Comparison of ENCODE assay signal across 9 mouse cellular contexts in the genomic region with DNA sequence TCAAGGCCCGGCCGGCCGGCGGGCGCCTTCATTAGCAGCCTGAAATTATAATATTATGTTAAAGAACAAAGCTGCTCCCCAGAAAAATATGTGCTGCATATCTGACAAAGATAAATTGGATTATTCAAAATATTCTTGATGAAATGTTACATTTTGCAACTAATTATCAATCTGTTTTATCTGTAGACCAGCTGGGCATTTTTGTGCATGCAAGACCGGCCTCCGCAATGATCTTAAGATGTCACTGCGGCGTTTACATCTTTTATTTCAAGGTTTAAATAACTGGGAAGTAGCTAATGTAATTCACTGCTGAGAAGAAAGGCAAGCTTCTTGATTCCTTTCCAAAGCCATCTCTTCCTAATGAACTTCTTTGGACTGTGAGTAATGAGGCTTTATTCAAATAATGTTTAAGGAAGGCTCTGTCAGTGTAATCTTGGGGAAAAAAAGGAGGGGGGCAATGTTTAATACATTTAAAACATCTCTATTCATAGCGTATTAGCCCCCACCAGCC.
DNase-seq lines count a peak whose midpoint lies in the region; ATAC-seq and TF ChIP-seq lines count a peak whose summit lies in the region.
"Had no signal": no experiment of that assay in that cellular context is flagged by ENCODE, and none has a peak within 500 bp of the region (broad histone marks: within the 10 kb centered on the region; RNA-seq: fewer than 3 reads in every experiment).

No protein-coding gene starts in this region.

- TF ChIP-seq CTCF in cerebellum, adult 2 months (IDR thresholded peaks at IDR 0.05; ENCODE audit: borderline replicate concordance, insufficient read depth, low read depth, low read length), result no peak

- H3K4me3 ChIP-seq in kidney, embryonic 16.5 days (ENCODE audit: low read length), result peak overlapping the region; percentile 33
- peak overlapping the region; percentile 37 for H3K4me3 ChIP-seq in embryonic facial prominence, embryonic 13.5 days
- H3K4me3 ChIP-seq in hindbrain, embryonic 16.5 days (ENCODE audit: low read length), result peak overlapping the region; percentile 41
- H3K4me3 ChIP-seq in midbrain, embryonic 16.5 days (ENCODE audit: low read depth, low read length), result peak overlapping the region; percentile 35
- H3K4me3 ChIP-seq in cerebellum, adult 2 months (replicated peaks; ENCODE audit: insufficient read depth, low read depth, low read length), result no peak overlapping the region
- H3K4me3 ChIP-seq: megakaryocyte, embryonic 14.5 days had no signal

- H3K27ac ChIP-seq in kidney, embryonic 16.5 days (ENCODE audit: low read length), result no peak overlapping the region
- no peak overlapping the region for H3K27ac ChIP-seq in embryonic facial prominence, embryonic 13.5 days
- H3K27ac ChIP-seq in hindbrain, embryonic 16.5 days (ENCODE audit: low read depth, low read length), result no peak overlapping the region
- H3K27ac ChIP-seq in midbrain, embryonic 16.5 days (ENCODE audit: low read length), result 0 out of 2 replicates have a peak overlapping the region, but pooled peaks have one; percentile 59
- H3K27ac ChIP-seq in cerebellum, adult 2 months (ENCODE audit: insufficient read depth, low read length), result no peak overlapping the region

- H3K9me3 ChIP-seq in kidney, embryonic 16.5 days (ENCODE audit: low read length), result no peaks in the 10 kb centered on the region
- no peaks in the 10 kb centered on the region for H3K9me3 ChIP-seq in embryonic facial prominence, embryonic 13.5 days
- no peaks in the 10 kb centered on the region for H3K9me3 ChIP-seq in hindbrain, embryonic 16.5 days (ENCODE audit: control insufficient read depth, low read length)
- H3K9me3 ChIP-seq in midbrain, embryonic 16.5 days (replicated peaks; ENCODE audit: control insufficient read depth, low read length, poor library complexity, severe bottlenecking), result no peaks in the 10 kb centered on the region
- H3K9me3 ChIP-seq: megakaryocyte, embryonic 14.5 days had no signal

- no peak for DNase-seq in kidney, adult 18-20 months
- DNase-seq in right cerebral cortex, postnatal 10 days (ENCODE audit: low spot score in 2 of 2), result no peak
- DNase-seq in cerebellum, adult 2 months, result no peak
- DNase-seq in spleen, postnatal 36 days (ENCODE audit: low spot score in 2 of 2), result no peak

- H3K4me1 ChIP-seq in kidney, embryonic 16.5 days (ENCODE audit: insufficient read depth, low read length), result peaks cover 15% of the 10 kb centered on the region
- peaks cover 17% of the 10 kb centered on the region for H3K4me1 ChIP-seq in embryonic facial prominence, embryonic 13.5 days
- H3K4me1 ChIP-seq in hindbrain, embryonic 16.5 days (ENCODE audit: control insufficient read depth, insufficient read depth, low read depth, low read length), result peaks cover 10% of the 10 kb centered on the region
- peaks cover 11% of the 10 kb centered on the region for H3K4me1 ChIP-seq in midbrain, embryonic 16.5 days (ENCODE audit: control insufficient read depth, insufficient read depth, low read length)
- H3K4me1 ChIP-seq in cerebellum, adult 2 months (ENCODE audit: control insufficient read depth, insufficient read depth, low read length), result no peaks in the 10 kb centered on the region

- no peaks in the 10 kb centered on the region for H3K36me3 ChIP-seq in kidney, embryonic 16.5 days (ENCODE audit: insufficient read depth, low read length)
- H3K36me3 ChIP-seq in embryonic facial prominence, embryonic 13.5 days, result no peaks in the 10 kb centered on the region
- H3K36me3 ChIP-seq in hindbrain, embryonic 16.5 days (ENCODE audit: control insufficient read depth, insufficient read depth, low read length), result no peaks in the 10 kb centered on the region
- no peaks in the 10 kb centered on the region for H3K36me3 ChIP-seq in midbrain, embryonic 16.5 days (ENCODE audit: control insufficient read depth, insufficient read depth, low read length)

- H3K4me2 ChIP-seq in kidney, embryonic 16.5 days (replicated peaks; ENCODE audit: low read depth, low read length), result peak overlapping the region; percentile 55
- H3K4me2 ChIP-seq in embryonic facial prominence, embryonic 13.5 days, result peak overlapping the region; percentile 66
- peak overlapping the region; percentile 77 for H3K4me2 ChIP-seq in hindbrain, embryonic 16.5 days (ENCODE audit: low read length)
- H3K4me2 ChIP-seq in midbrain, embryonic 16.5 days (ENCODE audit: low read length), result peak overlapping the region; percentile 74

- no peak for ATAC-seq in kidney, embryonic 16.5 days (ENCODE audit: low FRiP score, low TSS enrichment)
- ATAC-seq in embryonic facial prominence, embryonic 13.5 days (ENCODE audit: insufficient number of reproducible peaks, insufficient read depth, low FRiP score, low TSS enrichment, low read depth), result no peak
- ATAC-seq in hindbrain, embryonic 16.5 days, result no peak
- ATAC-seq in midbrain, embryonic 16.5 days, result 0 out of 2 replicates have a peak, but pooled peaks have one; percentile 14

- WGBS in kidney, embryonic 16.5 days, result 23% methylated on average over 10 of the region's 10 CpGs
- WGBS in embryonic facial prominence, embryonic 13.5 days, result 17% methylated on average over 10 of the region's 10 CpGs
- WGBS in hindbrain, embryonic 16.5 days, result 7% methylated on average over 10 of the region's 10 CpGs
- 4% methylated on average over 10 of the region's 10 CpGs for WGBS in midbrain, embryonic 16.5 days
- 21% methylated on average over 10 of the region's 10 CpGs for whole genome bisulfite sequencing in cerebellum, adult 2 months

- peaks cover 3% of the 10 kb centered on the region; the same call in 1 of the 2 replicates for H3K27me3 ChIP-seq in kidney, embryonic 16.5 days (ENCODE audit: insufficient read depth, low read length)
- peaks cover 44% of the 10 kb centered on the region for H3K27me3 ChIP-seq in embryonic facial prominence, embryonic 13.5 days
- H3K27me3 ChIP-seq in hindbrain, embryonic 16.5 days (replicated peaks; ENCODE audit: control insufficient read depth, insufficient read depth, low read length), result no peaks in the 10 kb centered on the region; the same call in 1 of the 2 replicates
- peaks cover 2% of the 10 kb centered on the region for H3K27me3 ChIP-seq in midbrain, embryonic 16.5 days (ENCODE audit: control insufficient read depth, insufficient read depth, low read depth, low read length)
- H3K27me3 ChIP-seq in cerebellum, adult 2 months (ENCODE audit: control insufficient read depth, insufficient read depth, low read length), result no peaks in the 10 kb centered on the region; the same call in 1 of the 2 replicates

- peak overlapping the region; percentile 23; the same call in 1 of the 2 replicates for H3K9ac ChIP-seq in kidney, embryonic 16.5 days (replicated peaks; ENCODE audit: low read length)
- peak overlapping the region; percentile 59 for H3K9ac ChIP-seq in embryonic facial prominence, embryonic 13.5 days
- H3K9ac ChIP-seq in hindbrain, embryonic 16.5 days (ENCODE audit: low read depth, low read length), result peak overlapping the region; percentile 62
- H3K9ac ChIP-seq in midbrain, embryonic 16.5 days (ENCODE audit: low read depth, low read length), result peak overlapping the region; percentile 60

- TF ChIP-seq POLR2A in cerebellum, adult 2 months (IDR thresholded peaks at IDR 0.05; ENCODE audit: borderline replicate concordance, insufficient read depth, low read length), result no peak
